Mouse (Mus musculus): ENCODE results near the gene Il7r.

DNA sequence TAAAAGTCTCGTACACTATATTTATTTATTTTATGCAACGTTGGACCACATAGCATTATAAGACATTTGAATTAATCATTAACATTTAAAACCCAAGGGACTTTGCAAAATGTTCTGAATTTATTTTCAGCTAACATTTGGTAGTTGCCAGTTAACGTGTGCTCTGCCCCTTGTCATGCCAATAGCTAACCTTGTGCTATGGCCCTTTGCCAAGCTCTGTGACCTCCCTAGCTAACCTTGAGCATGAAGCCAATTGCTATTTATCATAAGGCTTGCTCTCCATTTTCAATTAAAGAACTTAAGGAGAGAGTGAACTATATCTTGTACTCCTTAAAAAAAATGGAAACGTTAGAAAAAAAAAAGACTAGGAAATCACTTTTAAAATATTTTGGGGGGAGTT is 43.4 kb upstream of the Il7r start:
- TF ChIP-seq CTCF (IDR thresholded peaks at IDR 0.05; ENCODE audit: insufficient read depth, low read length) (no peak), POLR2A (IDR thresholded peaks at IDR 0.05; ENCODE audit: borderline replicate concordance, extremely low read depth, low read depth, low read length) (no peak)
